Mouse (Mus musculus) adipocyte (in vitro differentiated cells): ENCODE data around the gene Gm20905.
"Not testable (repeated sequence)": the region's sequence is repeated elsewhere in the genome, so short reads cannot be mapped to it uniquely, and the experiment has no call there.

ENCODE experiments used
- DNase-seq: peaks from one replicate; pipeline ENCODE4 v3.0.0-alpha.2; 2016; ENCODE audit warnings: low spot score

The Gm20905 gene

DNA sequence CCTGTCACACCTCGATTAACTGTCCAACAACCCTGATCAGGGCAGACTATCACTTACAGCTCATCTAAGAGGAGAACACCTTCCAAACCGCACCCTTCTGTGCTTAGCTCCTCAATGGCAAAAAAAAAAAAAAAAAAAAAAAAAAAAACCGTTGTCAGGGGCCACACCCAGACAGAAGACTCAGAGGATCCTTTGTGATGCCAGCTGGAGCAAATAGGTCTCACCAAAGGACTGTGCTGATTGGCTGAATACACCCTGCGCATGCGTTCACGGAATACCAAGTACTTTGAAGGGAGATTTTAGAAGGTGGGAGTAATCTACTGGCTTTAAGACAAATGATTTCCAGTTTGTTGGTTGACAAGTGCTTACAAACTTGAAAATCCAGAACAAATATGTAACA is at the start of gene Gm20905:
Gm20905 (minus strand) TSS at position 101 of the 400 bp plus-strand sequence.
- DNase-seq, result not testable (repeated sequence)
